ENCODE assay signal across 15 mouse cellular contexts in genomic region chr11:19673012-19673411, GRCm38 (mm10).
"Had no signal": no experiment of that assay in that cellular context is flagged by ENCODE, and none has a peak within 500 bp of the region (broad histone marks: within the 10 kb centered on the region; RNA-seq: fewer than 3 reads in every experiment).

No protein-coding gene starts in this region.

- DNase-seq: lung, adult 18-20 months; lung, embryonic 14.5 days; lung, postnatal 10 days; lung, postnatal 36 days; midbrain, embryonic 14.5 days; right cerebral cortex, postnatal 14 days; thymus, adult 2 months; thymus, postnatal 25 days; thymus, postnatal 4 days had no signal

- H3K27me3 ChIP-seq: megakaryocyte, embryonic 14.5 days; neural tube, embryonic 12.5 days; stomach, embryonic 15.5 days had no signal

- H3K27ac ChIP-seq: macrophage; midbrain, embryonic 12.5 days; neural tube, embryonic 12.5 days; stomach, embryonic 15.5 days; stomach, postnatal 0 days had no signal

- H3K9me3 ChIP-seq: megakaryocyte, embryonic 14.5 days; midbrain, embryonic 12.5 days; neural tube, embryonic 12.5 days; stomach, embryonic 15.5 days had no signal

- H3K4me3 ChIP-seq: megakaryocyte, embryonic 14.5 days; midbrain, embryonic 12.5 days; neural tube, embryonic 12.5 days; stomach, embryonic 15.5 days had no signal

- H3K36me3 ChIP-seq: midbrain, embryonic 12.5 days; neural tube, embryonic 12.5 days; stomach, embryonic 15.5 days had no signal

- H3K4me1 ChIP-seq: megakaryocyte, embryonic 14.5 days; stomach, embryonic 15.5 days had no signal
